Mouse (Mus musculus) liver, adult 2 months (tissue): Measurements from ENCODE around the gene Tut7.

Experiments
- CTCF ChIP-seq: fragments of 200-500 bp; IDR thresholded peaks from 2 replicates; pipeline ENCODE4 v1.5.1; 2011; ENCODE audit warnings: low read depth, low read length, control low read depth
- POLR2A ChIP-seq: fragments of 200-500 bp; IDR thresholded peaks from 2 replicates; pipeline ENCODE4 v1.6.1; 2011; ENCODE audit warnings: low read length, control low read depth; ENCODE audit not compliant: insufficient read depth; ENCODE audit errors: extremely low read depth

GRCm38 (mm10) chr13:59738455-59738854 lies 84.5 kb downstream of the Tut7 start:
- TF ChIP-seq CTCF (no peak), POLR2A (no peak)
